Mouse (Mus musculus) retina, postnatal 7 days (tissue): ENCODE measurements around the gene Pou4f2.

Experiments
- DNase-seq: peaks from one replicate; pipeline ENCODE4 v3.0.0-alpha.2; 2012; ENCODE audit warnings: low read depth, low spot score

Pou4f2 gene

GRCm38 (mm10) chr8:78419272-78419671 is 17.2 kb downstream of the Pou4f2 start:
- no peak for DNase-seq

DNA sequence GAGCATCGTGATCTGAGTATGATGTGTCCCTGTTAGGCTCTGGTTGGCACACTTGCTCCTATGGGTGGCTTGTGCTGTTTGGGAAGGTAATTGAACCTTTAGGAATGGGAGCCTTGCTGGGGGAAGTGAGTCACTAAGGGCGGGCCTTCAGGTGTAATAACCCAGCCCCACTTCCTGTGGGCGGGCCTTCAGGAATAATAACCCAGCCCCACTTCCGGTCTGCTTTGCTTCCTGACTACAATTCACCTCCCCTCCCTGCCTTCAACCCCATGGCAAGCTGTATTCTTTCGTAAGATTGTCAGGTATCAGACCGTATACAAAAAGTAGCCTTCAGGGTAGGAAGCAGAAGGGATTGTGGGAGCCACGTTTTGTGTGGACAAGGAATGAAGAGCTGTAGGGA is 45.7 kb downstream of the Pou4f2 start:
- no peak for DNase-seq
